Comparison of ENCODE assay signal across 8 mouse cellular contexts in genomic region chr3:90508287-90508949, GRCm38 (mm10). TPM values are rescaled to one million over a fixed set of nuclear protein-coding genes. Genes with fewer than 3 reads are reported as not detected.
DNase-seq lines count a peak whose midpoint lies in the region; ATAC-seq lines count a peak whose summit lies in the region.

No protein-coding gene starts in this region.

- peak overlapping the region; percentile 99 for H3K9ac ChIP-seq in lung, embryonic 15.5 days

- H3K36me3 ChIP-seq in lung, embryonic 15.5 days = peaks cover 41% of the 10 kb centered on the region
- H3K36me3 ChIP-seq in embryonic facial prominence, embryonic 10.5 days (replicated peaks) = peaks cover 43% of the 10 kb centered on the region
- peaks cover 47% of the 10 kb centered on the region for H3K36me3 ChIP-seq in limb, embryonic 10.5 days
- H3K36me3 ChIP-seq in splenic B cell, adult 2 months (ENCODE audit: control insufficient read depth, insufficient read depth, low read length, poor library complexity, severe bottlenecking) = peaks cover 15% of the 10 kb centered on the region

- peaks cover 27% of the 10 kb centered on the region for H3K4me1 ChIP-seq in lung, embryonic 15.5 days
- H3K4me1 ChIP-seq in embryonic facial prominence, embryonic 10.5 days = peaks cover 15% of the 10 kb centered on the region
- H3K4me1 ChIP-seq in limb, embryonic 10.5 days = peaks cover 13% of the 10 kb centered on the region

- H3K9me3 ChIP-seq in lung, embryonic 15.5 days = no peaks in the 10 kb centered on the region
- no peaks in the 10 kb centered on the region for H3K9me3 ChIP-seq in embryonic facial prominence, embryonic 10.5 days
- H3K9me3 ChIP-seq in limb, embryonic 10.5 days (replicated peaks) = no peaks in the 10 kb centered on the region

- DNase-seq in lung, postnatal 25 days (ENCODE audit: low spot score) = no peak
- no peak for DNase-seq in embryonic facial prominence, embryonic 10.5 days (ENCODE audit: low spot score)
- no peak for DNase-seq in limb, embryonic 10.5 days (ENCODE audit: low spot score)
- peak; percentile 18 for DNase-seq in splenic B cell, adult 2 months (ENCODE audit: low read depth, low spot score)
- no peak for DNase-seq in thymus, postnatal 0 days (ENCODE audit: low spot score)
- DNase-seq in left cerebral cortex, postnatal 25 days (ENCODE audit: low spot score in 2 of 2) = no peak
- DNase-seq in urinary bladder, postnatal 4 days (ENCODE audit: low spot score in 2 of 2) = no peak

- H3K4me3 ChIP-seq in lung, embryonic 15.5 days = peak overlapping the region; percentile 97
- peak overlapping the region; percentile 97 for H3K4me3 ChIP-seq in embryonic facial prominence, embryonic 10.5 days
- H3K4me3 ChIP-seq in limb, embryonic 10.5 days = peak overlapping the region; percentile 86

- ATAC-seq in lung, embryonic 15.5 days (ENCODE audit: borderline replicate concordance, extremely low read depth, low FRiP score, low TSS enrichment) = no peak

- intact Hi-C loops in left cerebral cortex, postnatal 25 days (cut with DNase I) = loop anchor here (5.0 kb wide), 1 partner anchor 144 kb away; the partner anchor contains the start of gene S100a7a

- 2% methylated on average over 20 of the region's 20 CpGs for WGBS in lung, embryonic 15.5 days
- WGBS in embryonic facial prominence, embryonic 10.5 days = 5% methylated on average over 20 of the region's 20 CpGs
- WGBS in limb, embryonic 10.5 days = 7% methylated on average over 20 of the region's 20 CpGs

- H3K4me2 ChIP-seq in lung, embryonic 15.5 days = peak overlapping the region; percentile 68

- no peaks in the 10 kb centered on the region for H3K27me3 ChIP-seq in lung, embryonic 15.5 days
- H3K27me3 ChIP-seq in embryonic facial prominence, embryonic 10.5 days (replicated peaks; ENCODE audit: low read depth, poor library complexity, severe bottlenecking) = peaks cover 24% of the 10 kb centered on the region
- H3K27me3 ChIP-seq in limb, embryonic 10.5 days (ENCODE audit: low read depth, poor library complexity, severe bottlenecking) = peaks cover 17% of the 10 kb centered on the region
- no peaks in the 10 kb centered on the region for H3K27me3 ChIP-seq in splenic B cell, adult 2 months (ENCODE audit: control insufficient read depth, insufficient read depth, low read length, poor library complexity, severe bottlenecking)

- peak overlapping the region; percentile 94 for H3K27ac ChIP-seq in lung, embryonic 15.5 days
- peak overlapping the region; percentile 99 for H3K27ac ChIP-seq in embryonic facial prominence, embryonic 10.5 days (replicated peaks)
- H3K27ac ChIP-seq in limb, embryonic 10.5 days = peak overlapping the region; percentile 97

RNA-seq across cellular contexts. Expression of gene Chtop, which starts 0.9 kb away (rescaled TPM):
- 154 TPM in 2 replicates for polyA plus RNA-seq in lung, embryonic 15.5 days (2015; fragmentation: Nextera tagmentation; extraction: Ambion mirVana)
- polyA plus RNA-seq in embryonic facial prominence, embryonic 10.5 days (2016; fragmentation: Nextera tagmentation; extraction: Ambion mirVana) = 181 and 188 TPM in 2 replicates
- 175 and 194 TPM in 2 replicates for polyA plus RNA-seq in limb, embryonic 10.5 days (2016; fragmentation: Nextera tagmentation; extraction: Ambion mirVana)
- polyA plus RNA-seq in thymus, postnatal 0 days (2015; fragmentation: Nextera tagmentation; extraction: Ambion mirVana) = 162 and 169 TPM in 2 replicates
- total RNA-seq in left cerebral cortex, postnatal 25 days (2021) = 100 to 1,000 TPM; 177 to 179 TPM

RNA-seq across cellular contexts. Expression of gene S100a1, which starts 5.8 kb away (rescaled TPM):
- polyA plus RNA-seq in lung, embryonic 15.5 days (2015; fragmentation: Nextera tagmentation; extraction: Ambion mirVana) = 42.8 and 45.3 TPM in 2 replicates
- 5.7 and 6.4 TPM in 2 replicates for polyA plus RNA-seq in embryonic facial prominence, embryonic 10.5 days (2016; fragmentation: Nextera tagmentation; extraction: Ambion mirVana)
- polyA plus RNA-seq in limb, embryonic 10.5 days (2016; fragmentation: Nextera tagmentation; extraction: Ambion mirVana) = 4.6 and 5.3 TPM in 2 replicates
- polyA plus RNA-seq in thymus, postnatal 0 days (2015; fragmentation: Nextera tagmentation; extraction: Ambion mirVana) = 46.7 and 50.4 TPM in 2 replicates
- total RNA-seq in left cerebral cortex, postnatal 25 days (2021) = 100 to 1,000 TPM; 113 to 116 TPM

RNA-seq across cellular contexts. Expression of gene S100a13, which starts 5.8 kb away (rescaled TPM):
- 43.9 and 44.6 TPM in 2 replicates for polyA plus RNA-seq in lung, embryonic 15.5 days (2015; fragmentation: Nextera tagmentation; extraction: Ambion mirVana)
- polyA plus RNA-seq in embryonic facial prominence, embryonic 10.5 days (2016; fragmentation: Nextera tagmentation; extraction: Ambion mirVana) = 8.3 and 8.5 TPM in 2 replicates
- polyA plus RNA-seq in limb, embryonic 10.5 days (2016; fragmentation: Nextera tagmentation; extraction: Ambion mirVana) = 8.5 and 10.3 TPM in 2 replicates
- polyA plus RNA-seq in thymus, postnatal 0 days (2015; fragmentation: Nextera tagmentation; extraction: Ambion mirVana) = 146 and 154 TPM in 2 replicates
- 10 to 100 TPM; 17.0 to 21.1 TPM for total RNA-seq in left cerebral cortex, postnatal 25 days (2021)

RNA-seq across cellular contexts. Expression of gene Snapin, which starts 17.6 kb away (rescaled TPM):
- 77.3 and 85.6 TPM in 2 replicates for polyA plus RNA-seq in lung, embryonic 15.5 days (2015; fragmentation: Nextera tagmentation; extraction: Ambion mirVana)
- 55.5 and 57.2 TPM in 2 replicates for polyA plus RNA-seq in embryonic facial prominence, embryonic 10.5 days (2016; fragmentation: Nextera tagmentation; extraction: Ambion mirVana)
- 49.1 and 60.3 TPM in 2 replicates for polyA plus RNA-seq in limb, embryonic 10.5 days (2016; fragmentation: Nextera tagmentation; extraction: Ambion mirVana)
- polyA plus RNA-seq in thymus, postnatal 0 days (2015; fragmentation: Nextera tagmentation; extraction: Ambion mirVana) = 61.9 and 65.5 TPM in 2 replicates
- total RNA-seq in left cerebral cortex, postnatal 25 days (2021) = 10 to 100 TPM; 46.6 to 52.8 TPM

RNA-seq across cellular contexts. Expression of gene S100a14, which starts 18.2 kb away (rescaled TPM):
- 7.9 and 12.6 TPM in 2 replicates for polyA plus RNA-seq in lung, embryonic 15.5 days (2015; fragmentation: Nextera tagmentation; extraction: Ambion mirVana)
- polyA plus RNA-seq in embryonic facial prominence, embryonic 10.5 days (2016; fragmentation: Nextera tagmentation; extraction: Ambion mirVana) = not detected in 2 replicates
- polyA plus RNA-seq in limb, embryonic 10.5 days (2016; fragmentation: Nextera tagmentation; extraction: Ambion mirVana) = 0.30 TPM in 1 of 2 replicates, not detected in the other
- 43.5 and 47.3 TPM in 2 replicates for polyA plus RNA-seq in thymus, postnatal 0 days (2015; fragmentation: Nextera tagmentation; extraction: Ambion mirVana)
- total RNA-seq in left cerebral cortex, postnatal 25 days (2021) = under 1 TPM; 0.50 to 0.71 TPM
